Mouse (Mus musculus): Measurements from ENCODE around the gene Tmprss13. TPM values are rescaled to one million over a fixed set of nuclear protein-coding genes. Genes with fewer than 3 reads are reported as not detected.

Gene Tmprss13
- polyA plus RNA-seq, 1 experiment = 1.5 TPM

DNA sequence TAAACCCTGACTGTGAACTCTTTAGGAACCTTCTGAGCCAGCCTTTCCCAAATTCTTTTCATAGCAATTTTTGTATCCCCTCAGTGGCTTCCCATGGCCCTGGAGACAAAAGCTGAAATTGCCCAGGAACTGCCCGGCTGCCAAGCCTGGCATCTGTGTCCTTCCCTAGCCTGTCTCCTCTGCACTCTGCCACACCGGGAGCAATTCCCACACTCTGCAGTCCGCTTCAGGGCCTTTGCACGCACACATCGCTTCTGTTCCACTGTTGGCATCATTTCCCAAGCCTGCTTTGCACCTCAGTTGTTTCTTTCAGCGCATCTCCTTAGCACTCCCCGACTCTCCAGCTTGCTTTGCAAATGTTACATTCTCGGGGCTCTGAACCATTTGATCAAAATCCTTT, 48.8 kb downstream of the Tmprss13 start:
- no peak for TF ChIP-seq POLR2A (IDR thresholded peaks at IDR 0.05; ENCODE audit: borderline replicate concordance, control insufficient read depth, low read depth, low read length)
- no peak for TF ChIP-seq CTCF (IDR thresholded peaks at IDR 0.05; ENCODE audit: control insufficient read depth, insufficient read depth, low read length)
- H3K4me1 ChIP-seq (ENCODE audit: control insufficient read depth, insufficient read depth, low read length) = no peaks in the 10 kb centered on the region; the same call in none of the 2 replicates
- 74% methylated on average over 8 of the region's 8 CpGs for WGBS

DNA sequence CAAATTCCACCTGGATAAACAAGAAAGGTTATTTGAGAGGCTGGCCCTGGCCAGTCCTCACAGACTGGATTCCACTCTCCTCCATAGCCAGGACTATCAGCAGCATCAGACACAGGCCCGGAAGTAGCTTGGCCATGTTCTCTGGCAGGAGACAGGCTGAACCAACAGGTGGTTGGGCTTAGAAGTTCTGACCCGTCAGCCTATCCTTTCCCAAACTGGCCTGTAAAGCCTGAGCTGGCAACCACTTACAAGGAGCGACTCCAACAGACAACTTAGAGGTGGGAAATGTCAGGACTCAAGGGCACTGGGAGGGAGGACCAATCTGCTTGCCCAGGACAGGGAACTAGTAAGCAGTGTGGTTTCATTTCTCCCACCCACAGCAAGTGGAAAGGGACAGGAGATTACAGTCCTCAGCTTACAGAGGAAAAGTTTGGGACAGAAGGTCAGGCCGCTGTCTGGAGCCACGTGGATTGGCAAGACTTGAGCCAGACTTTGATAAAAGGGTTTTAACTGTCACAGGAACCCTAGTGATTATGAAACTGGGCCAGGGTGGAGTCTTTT, 49.5 kb downstream of the Tmprss13 start:
- WGBS = 56% methylated on average over 5 of the region's 5 CpGs
- no peak overlapping the region for H3K4me3 ChIP-seq (replicated peaks; ENCODE audit: control insufficient read depth, low read depth, low read length)
- H3K27ac ChIP-seq (ENCODE audit: control insufficient read depth, insufficient read depth, low read depth, low read length, poor library complexity) = no peak overlapping the region
- H3K4me1 ChIP-seq (ENCODE audit: control insufficient read depth, insufficient read depth, low read length) = no peaks in the 10 kb centered on the region; the same call in none of the 2 replicates
- no peak for TF ChIP-seq CTCF (IDR thresholded peaks at IDR 0.05; ENCODE audit: control insufficient read depth, insufficient read depth, low read length)
- TF ChIP-seq POLR2A (IDR thresholded peaks at IDR 0.05; ENCODE audit: borderline replicate concordance, control insufficient read depth, low read depth, low read length) = no peak

More for the DNA sequence above, 48.8 kb downstream of the Tmprss13 start:
- Histone ChIP-seq H3K4me3 (replicated peaks; ENCODE audit: control insufficient read depth, low read depth, low read length) (no peak overlapping the region), H3K27ac (ENCODE audit: control insufficient read depth, insufficient read depth, low read depth, low read length, poor library complexity) (no peak overlapping the region)

DNA sequence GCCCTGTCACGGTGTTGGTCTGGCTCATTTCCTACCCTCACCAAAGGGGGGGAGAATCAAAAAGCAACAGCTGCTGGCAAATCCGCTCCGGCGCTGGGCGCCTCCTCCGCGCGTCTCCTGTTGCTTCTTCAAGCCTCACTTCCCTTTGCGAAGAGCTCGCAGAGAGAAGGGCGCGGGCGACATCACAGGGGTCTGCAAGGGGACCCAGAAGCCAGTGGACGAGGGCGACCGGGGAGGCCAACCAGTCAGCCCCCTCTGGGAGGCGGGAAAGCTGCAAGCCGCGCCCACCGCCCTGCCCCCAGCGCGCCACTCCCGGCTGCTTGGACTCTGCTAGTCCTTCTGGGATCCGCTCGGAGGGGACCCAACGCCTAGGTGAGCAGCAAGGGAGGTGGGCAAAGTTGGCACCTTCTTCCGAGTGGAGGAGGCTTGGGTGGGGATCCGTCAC, 51.2 kb downstream of the Tmprss13 start, which contains the start of gene Fxyd6:
Gene Fxyd6 (plus strand): TSS at position 69 of the 445 bp plus-strand sequence.
- WGBS = 2% methylated on average over 28 of the region's 28 CpGs
- H3K4me3 ChIP-seq (replicated peaks; ENCODE audit: control insufficient read depth, low read depth, low read length) = no peak within 1 kb of the TSS
- H3K27ac ChIP-seq (ENCODE audit: control insufficient read depth, insufficient read depth, low read depth, low read length, poor library complexity) = no peak within 1 kb of the TSS
- H3K4me1 ChIP-seq (ENCODE audit: control insufficient read depth, insufficient read depth, low read length) = no peaks in the 10 kb centered on the region; the same call in none of the 2 replicates
- TF ChIP-seq POLR2A (IDR thresholded peaks at IDR 0.05; ENCODE audit: borderline replicate concordance, control insufficient read depth, low read depth, low read length) = no peak
- TF ChIP-seq CTCF (IDR thresholded peaks at IDR 0.05; ENCODE audit: control insufficient read depth, insufficient read depth, low read length) = no peak

DNA sequence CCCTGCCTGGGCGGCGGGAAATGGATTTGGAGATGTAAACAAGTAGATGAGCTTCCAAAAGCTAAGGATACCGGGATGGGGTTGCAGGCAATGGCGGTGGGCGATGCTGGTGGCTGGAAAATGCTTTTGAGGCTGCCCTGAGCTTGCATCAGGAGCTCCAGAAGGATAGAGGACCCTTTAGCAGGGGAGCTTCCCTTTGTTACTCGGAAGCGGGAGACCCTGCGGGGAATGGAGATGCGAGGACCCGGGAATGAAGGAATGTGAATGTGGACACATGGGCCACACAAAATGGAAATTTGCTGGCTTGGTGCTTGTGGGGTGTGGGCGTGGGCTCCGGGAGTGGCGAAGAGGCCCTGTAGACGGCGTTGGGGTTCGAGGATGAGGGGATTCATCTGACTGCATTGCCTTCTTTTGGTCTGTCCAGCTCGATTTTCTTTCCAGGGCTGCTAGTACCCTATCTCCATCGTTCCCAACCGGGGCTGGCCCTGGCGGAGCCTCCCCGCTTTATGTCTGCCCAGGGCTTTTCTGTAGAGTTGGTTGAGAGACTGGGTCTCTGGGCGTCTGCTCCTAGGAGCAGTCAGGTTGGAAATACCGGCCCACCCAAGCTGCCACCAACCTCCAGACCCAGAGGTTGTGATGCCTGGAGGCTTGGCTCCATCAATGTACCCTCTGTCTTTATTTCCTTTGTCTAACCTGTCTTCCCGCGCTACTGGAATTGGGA, 51.9 kb downstream of the Tmprss13 start:
- 41% methylated on average over 25 of the region's 25 CpGs for WGBS

DNA sequence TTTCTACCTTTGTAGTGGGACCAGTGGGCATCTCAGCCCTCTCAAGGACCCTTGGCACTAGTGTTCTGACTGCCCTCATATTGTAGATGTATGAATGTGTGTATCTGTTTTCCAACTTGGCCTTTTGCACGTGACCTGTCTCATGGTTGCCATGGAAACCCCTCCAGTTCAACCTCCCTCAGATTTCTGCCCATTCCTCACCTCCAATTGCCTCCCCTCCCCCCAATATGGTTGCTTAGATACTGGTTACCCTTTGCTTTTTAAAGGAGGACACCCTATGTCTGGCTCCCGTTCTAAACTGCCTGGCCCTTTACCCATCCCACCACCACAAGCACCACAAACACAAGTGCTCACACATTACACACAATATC, 52.4 kb downstream of the Tmprss13 start:
- no peak overlapping the region for H3K4me3 ChIP-seq (replicated peaks; ENCODE audit: control insufficient read depth, low read depth, low read length)
- TF ChIP-seq POLR2A (IDR thresholded peaks at IDR 0.05; ENCODE audit: borderline replicate concordance, control insufficient read depth, low read depth, low read length) (no peak), CTCF (IDR thresholded peaks at IDR 0.05; ENCODE audit: control insufficient read depth, insufficient read depth, low read length) (no peak)
- no peaks in the 10 kb centered on the region; the same call in none of the 2 replicates for H3K4me1 ChIP-seq (ENCODE audit: control insufficient read depth, insufficient read depth, low read length)
- H3K27ac ChIP-seq (ENCODE audit: control insufficient read depth, insufficient read depth, low read depth, low read length, poor library complexity) = no peak overlapping the region
- WGBS = 71% methylated on average over 2 of the region's 2 CpGs

More for the DNA sequence above, 51.9 kb downstream of the Tmprss13 start:
- TF ChIP-seq CTCF (IDR thresholded peaks at IDR 0.05; ENCODE audit: control insufficient read depth, insufficient read depth, low read length) (no peak), POLR2A (IDR thresholded peaks at IDR 0.05; ENCODE audit: borderline replicate concordance, control insufficient read depth, low read depth, low read length) (no peak)
- H3K4me3 ChIP-seq (replicated peaks; ENCODE audit: control insufficient read depth, low read depth, low read length) = no peak overlapping the region
- no peak overlapping the region for H3K27ac ChIP-seq (ENCODE audit: control insufficient read depth, insufficient read depth, low read depth, low read length, poor library complexity)
- no peaks in the 10 kb centered on the region; the same call in none of the 2 replicates for H3K4me1 ChIP-seq (ENCODE audit: control insufficient read depth, insufficient read depth, low read length)

DNA sequence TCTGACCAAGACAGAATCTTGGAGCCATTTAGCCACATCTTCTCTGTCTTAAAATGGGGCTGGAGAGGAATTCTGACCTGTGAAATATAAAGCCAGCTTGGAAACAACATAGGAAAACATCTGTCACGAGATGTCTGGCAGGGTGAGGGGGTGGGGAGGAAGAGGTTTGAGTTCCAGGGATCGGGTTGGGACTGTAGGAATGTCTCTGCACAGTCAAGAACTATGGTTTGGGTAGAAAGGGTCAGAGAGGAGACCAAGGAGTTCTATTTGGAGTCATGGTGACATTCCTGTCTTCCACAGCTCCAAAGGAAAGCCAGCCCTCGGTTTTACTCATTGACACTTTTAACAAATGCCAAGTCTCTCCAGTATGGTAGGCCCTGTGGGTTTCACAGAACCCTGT, 55.0 kb downstream of the Tmprss13 start:
- 75% methylated on average over 3 of the region's 3 CpGs for WGBS
- H3K4me1 ChIP-seq (ENCODE audit: control insufficient read depth, insufficient read depth, low read length) = no peaks in the 10 kb centered on the region; the same call in 1 of the 2 replicates
- TF ChIP-seq POLR2A (IDR thresholded peaks at IDR 0.05; ENCODE audit: borderline replicate concordance, control insufficient read depth, low read depth, low read length) = no peak
- TF ChIP-seq CTCF (IDR thresholded peaks at IDR 0.05; ENCODE audit: control insufficient read depth, insufficient read depth, low read length) = no peak
- no peak overlapping the region for H3K27ac ChIP-seq (ENCODE audit: control insufficient read depth, insufficient read depth, low read depth, low read length, poor library complexity)
- H3K4me3 ChIP-seq (replicated peaks; ENCODE audit: control insufficient read depth, low read depth, low read length) = no peak overlapping the region

DNA sequence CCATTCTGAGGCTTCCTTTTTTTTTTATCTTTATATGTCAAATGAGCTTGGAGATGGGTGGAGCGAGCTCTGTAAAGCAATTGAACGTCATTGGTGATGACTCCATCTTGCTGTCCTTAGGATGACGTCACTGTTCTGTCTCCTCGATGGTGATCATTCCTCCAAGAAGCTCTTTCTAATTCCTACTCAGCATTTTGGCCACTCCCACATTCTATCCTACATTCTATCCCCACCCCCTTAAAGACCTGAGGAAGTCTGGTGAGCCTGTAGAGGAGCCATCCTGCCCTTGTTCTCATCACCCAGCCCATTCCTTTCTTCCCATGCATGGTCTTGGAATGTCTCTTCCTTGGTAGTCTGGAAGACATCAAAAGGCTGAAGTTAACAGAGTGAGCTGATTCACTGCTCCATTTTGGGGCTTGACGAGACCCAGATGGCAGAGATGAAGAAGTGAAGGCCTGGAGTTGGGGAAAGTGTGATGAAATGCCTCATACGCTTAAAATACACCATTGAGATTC, 56.1 kb downstream of the Tmprss13 start:
- no peak overlapping the region for H3K27ac ChIP-seq (ENCODE audit: control insufficient read depth, insufficient read depth, low read depth, low read length, poor library complexity)
- TF ChIP-seq POLR2A (IDR thresholded peaks at IDR 0.05; ENCODE audit: borderline replicate concordance, control insufficient read depth, low read depth, low read length) = no peak
- no peak for TF ChIP-seq CTCF (IDR thresholded peaks at IDR 0.05; ENCODE audit: control insufficient read depth, insufficient read depth, low read length)
- 77% methylated on average over 6 of the region's 6 CpGs for WGBS
- H3K4me1 ChIP-seq (ENCODE audit: control insufficient read depth, insufficient read depth, low read length) = no peaks in the 10 kb centered on the region; the same call in 1 of the 2 replicates
- H3K4me3 ChIP-seq (replicated peaks; ENCODE audit: control insufficient read depth, low read depth, low read length) = no peak overlapping the region

DNA sequence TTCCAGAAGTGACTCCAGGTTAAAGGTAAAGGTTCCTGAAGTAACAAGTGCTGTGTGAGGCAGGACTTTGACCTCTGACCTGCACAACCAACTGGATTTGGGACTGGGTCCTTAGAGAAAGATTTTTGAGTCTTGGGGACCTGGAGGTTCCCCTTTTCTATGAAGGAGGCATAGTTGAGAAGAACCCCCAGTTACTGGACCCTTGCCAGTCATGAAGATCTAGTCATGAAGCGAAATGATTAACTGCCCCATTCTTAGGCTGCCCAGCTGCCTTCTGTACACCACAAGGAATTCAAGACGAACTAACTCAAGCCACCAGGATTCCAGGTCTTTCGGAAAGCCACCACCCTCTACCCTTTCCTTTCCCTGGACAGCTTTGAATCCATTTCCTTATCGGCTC, 57.5 kb downstream of the Tmprss13 start:
- H3K27ac ChIP-seq (ENCODE audit: control insufficient read depth, insufficient read depth, low read depth, low read length, poor library complexity) = no peak overlapping the region
- no peak for TF ChIP-seq CTCF (IDR thresholded peaks at IDR 0.05; ENCODE audit: control insufficient read depth, insufficient read depth, low read length)
- no peak for TF ChIP-seq POLR2A (IDR thresholded peaks at IDR 0.05; ENCODE audit: borderline replicate concordance, control insufficient read depth, low read depth, low read length)
- no peaks in the 10 kb centered on the region; the same call in 1 of the 2 replicates for H3K4me1 ChIP-seq (ENCODE audit: control insufficient read depth, insufficient read depth, low read length)
- H3K4me3 ChIP-seq (replicated peaks; ENCODE audit: control insufficient read depth, low read depth, low read length) = no peak overlapping the region
- 39% methylated on average over 4 of the region's 4 CpGs for WGBS
